Mouse (Mus musculus) heart, postnatal 10 days (tissue): ENCODE measurements around the gene Faf2. TPM values are rescaled to one million over a fixed set of nuclear protein-coding genes. Genes with fewer than 3 reads are reported as not detected.
"Not testable (repeated sequence)": the region's sequence is repeated elsewhere in the genome, so short reads cannot be mapped to it uniquely, and the experiment has no call there.

Experiments
- DNase-seq, 2 experiments: peaks; one replicate each; pipeline ENCODE4 v3.0.0; 2021
- intact Hi-C: fragments of 180-260 bp; cut with DNase I; formaldehyde crosslinking; loops from one replicate; pipeline ENCODE4 v1.15.1; 2025
- total RNA-seq, 2 experiments: library from RNA; stranded (reverse); gene quantifications; 2 replicates each; pipeline ENCODE4 v1.2.3; 2021

The Faf2 gene
- total RNA-seq, 2 experiments from 2014 or later, result 30.9 to 33.1 TPM

DNA sequence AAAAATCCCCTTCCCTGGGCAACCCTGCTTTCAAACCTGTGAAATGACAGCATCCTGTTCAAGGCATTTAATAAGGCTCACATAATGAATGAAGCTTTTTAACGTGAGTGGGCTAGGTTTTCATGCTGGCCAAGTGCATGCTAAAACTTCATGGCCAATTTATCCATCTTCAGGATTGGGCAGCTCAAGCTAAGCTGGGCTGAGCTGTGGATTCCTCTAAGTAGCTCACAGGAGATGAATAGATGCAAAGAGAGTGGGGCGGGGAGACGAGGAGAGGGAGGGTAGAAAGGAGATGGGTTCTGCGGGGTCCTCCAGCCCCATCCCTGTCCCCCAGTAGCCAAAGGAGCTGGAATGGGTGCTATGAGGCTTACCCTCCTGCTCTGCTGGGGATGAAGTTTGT, 17.4 kb upstream of the Faf2 start:
- intact Hi-C loops, result no loop called here

DNA sequence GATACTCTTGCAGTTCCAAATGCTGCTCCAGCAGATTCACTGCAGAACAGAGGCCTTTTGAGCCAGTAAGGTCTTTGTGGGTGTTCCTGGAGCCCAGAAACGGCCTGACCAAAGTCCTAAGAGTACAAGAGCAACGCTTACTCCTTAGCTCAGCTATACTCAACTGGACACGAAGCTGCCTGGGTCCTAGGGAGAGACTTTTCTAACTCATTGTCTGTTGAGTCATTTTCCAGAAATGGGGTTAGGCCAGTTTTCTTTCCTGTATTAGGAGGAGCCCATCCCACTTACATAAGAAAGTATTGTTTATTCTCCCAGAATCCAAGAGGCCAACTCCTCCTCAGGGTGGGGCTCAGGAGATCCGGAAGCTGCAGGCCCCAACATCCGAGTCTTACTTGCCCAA, 16.2 kb upstream of the Faf2 start:
- intact Hi-C loops, result no loop called here
- no peak for DNase-seq

More for the DNA sequence above, 17.4 kb upstream of the Faf2 start:
- DNase-seq, result no peak

DNA sequence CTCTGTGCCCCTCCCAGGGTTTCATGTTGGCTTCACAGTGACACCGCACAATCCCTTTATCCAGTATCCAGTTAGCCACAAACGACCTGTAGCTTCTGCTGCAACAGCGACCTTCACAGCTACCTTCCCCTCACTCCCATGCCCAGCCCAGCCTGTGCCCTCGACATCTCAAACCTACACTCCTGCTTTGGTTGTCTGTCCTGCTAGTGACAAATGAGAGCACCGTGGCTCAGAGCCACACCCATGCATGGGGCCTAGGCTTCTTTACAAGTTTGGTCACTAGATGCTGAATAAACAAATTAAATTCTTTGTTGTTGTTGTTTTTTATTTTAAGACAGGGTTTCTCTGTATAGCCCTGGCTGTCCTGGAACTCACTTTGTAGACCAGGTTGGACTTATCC, 14.4 kb upstream of the Faf2 start:
- intact Hi-C loops, result no loop called here
- DNase-seq, result no peak

- intact Hi-C loops, result no loop called here
- no peak for DNase-seq
These were observed 13.6 kb upstream of the Faf2 start for GRCm38 (mm10) chr13:54608002-54608401.

DNA sequence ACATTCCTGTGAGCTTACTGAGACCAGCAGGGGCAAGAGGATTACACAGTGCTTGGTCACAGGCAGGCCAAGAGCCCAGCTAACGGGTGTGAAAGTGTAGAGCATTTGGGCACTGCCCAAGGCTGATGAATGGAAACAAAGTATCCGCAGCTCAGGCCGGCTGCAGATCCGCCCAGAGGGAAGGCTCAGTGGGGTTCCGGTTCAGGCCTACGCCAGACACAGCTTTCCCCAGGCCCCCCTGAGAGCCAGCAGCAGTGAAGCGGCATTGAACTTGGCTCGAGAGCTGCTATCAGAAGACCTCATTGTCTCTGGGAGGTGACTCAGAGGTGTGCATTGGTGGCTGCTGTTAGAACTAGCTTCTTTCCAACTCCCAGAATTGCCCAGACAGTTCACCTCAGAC, 12.9 kb upstream of the Faf2 start:
- intact Hi-C loops, result no loop called here
- DNase-seq, result peak; percentile 33 to 40

- intact Hi-C loops, result no loop called here
- no peak for DNase-seq
These were observed 12.3 kb upstream of the Faf2 start for GRCm38 (mm10) chr13:54609301-54609700.

DNA sequence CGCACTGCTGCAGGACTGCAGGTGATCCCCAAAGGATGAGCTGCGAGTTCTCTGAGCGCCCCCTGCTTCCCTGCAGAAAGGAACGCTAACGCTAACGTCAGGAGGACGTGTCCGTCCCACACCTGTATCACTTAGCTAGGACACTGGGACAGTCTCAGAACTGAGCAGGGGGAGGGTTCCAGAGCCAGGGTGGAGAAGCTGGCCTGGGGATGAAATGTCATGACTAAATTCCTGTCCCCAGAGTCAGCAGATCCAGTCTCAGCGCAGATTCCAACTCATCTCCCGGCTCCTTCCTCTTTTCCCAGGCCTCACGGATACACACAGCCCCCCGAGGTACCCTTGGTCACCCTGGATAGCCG, 11.0 kb upstream of the Faf2 start:
- intact Hi-C loops, result no loop called here
- DNase-seq, result no peak

DNA sequence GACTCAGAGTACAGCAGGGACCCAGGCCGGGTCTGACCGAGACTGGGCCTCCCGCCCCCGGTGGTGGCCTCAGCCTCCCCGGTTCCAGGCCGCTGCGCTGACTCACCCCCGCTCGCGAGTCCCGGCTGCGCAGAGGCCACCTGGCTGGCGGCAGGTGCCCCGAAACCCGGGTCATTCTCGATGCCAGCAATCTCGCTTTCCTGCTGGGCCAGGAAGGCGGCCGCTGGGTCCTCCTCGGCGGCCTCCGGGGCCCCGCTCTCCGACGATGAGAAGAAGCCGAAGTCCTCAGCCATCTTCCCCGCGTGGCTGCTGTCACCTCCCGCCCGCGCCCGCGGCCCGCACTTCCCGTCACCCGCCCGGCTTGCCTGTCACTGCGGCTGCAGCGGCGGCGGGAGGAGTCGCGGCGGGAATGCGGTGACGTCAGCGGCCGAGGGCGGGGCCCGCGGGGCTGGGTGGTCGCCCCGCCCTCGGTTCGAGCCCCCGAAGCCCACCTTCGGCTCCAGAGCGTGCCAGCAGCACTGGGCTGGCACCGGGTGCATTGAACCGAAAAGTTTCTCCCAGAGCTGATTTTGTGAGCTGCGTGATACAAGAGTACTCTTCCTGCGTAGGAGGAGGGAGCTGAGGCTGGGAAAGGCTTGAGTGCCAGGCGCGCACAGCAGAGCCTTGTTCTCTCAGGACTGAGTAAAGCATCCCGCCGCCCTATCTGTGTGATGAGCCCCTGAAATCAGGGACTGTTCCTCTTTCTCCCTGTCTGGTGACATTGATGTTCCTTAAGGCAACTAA, 10.4 kb upstream of the Faf2 start, which contains the start of gene Cltb:
Gene Cltb, minus strand, starts transcription at position 373 of the 783 bp plus-strand sequence.
- intact Hi-C loops, result no loop called here
- DNase-seq, result peak; percentile 91 to 94

DNA sequence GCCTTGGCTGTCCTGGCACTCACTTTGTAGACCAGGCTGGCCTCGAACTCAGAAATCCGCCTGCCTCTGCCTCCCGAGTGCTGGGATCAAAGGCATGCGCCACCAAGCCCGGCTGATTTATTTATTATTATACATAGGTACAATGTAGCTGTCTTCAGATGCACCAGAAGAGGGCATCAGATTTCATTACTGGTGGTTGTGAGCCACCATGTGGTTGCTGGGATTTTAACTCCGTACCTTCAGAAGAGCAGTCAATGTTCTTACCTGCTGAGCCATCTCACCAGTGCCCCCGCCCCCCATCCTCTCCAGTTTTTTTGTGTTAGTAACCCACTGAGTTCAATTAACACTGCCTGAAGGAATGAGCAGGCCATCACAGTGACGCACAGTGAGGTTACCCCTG, 8.4 kb upstream of the Faf2 start:
- intact Hi-C loops, DNase-seq: not testable (repeated sequence)

GRCm38 (mm10) chr13:54616307-54616706, 5.3 kb upstream of the Faf2 start:
- intact Hi-C loops, result no loop called here
- DNase-seq, result no peak

DNA sequence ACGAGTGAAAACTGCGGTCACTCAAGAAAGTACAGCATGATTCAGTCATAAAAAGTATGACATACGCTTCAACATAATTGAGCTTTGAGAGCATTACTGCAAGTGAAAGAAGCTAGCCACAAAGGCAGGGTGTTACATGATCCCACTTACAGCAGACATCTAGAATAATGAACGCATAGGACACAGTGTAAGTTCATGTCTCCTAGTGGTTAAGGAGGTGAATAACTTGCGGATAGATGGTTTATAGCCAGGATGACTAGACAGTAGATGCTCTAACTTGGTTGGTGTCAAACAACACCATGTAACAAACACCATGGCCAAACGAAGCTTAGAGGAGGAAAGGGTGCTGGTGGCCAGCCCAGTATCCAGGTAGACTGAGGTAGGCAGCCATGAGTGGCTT, 4.6 kb upstream of the Faf2 start:
- intact Hi-C loops, result no loop called here
- DNase-seq, result no peak

DNA sequence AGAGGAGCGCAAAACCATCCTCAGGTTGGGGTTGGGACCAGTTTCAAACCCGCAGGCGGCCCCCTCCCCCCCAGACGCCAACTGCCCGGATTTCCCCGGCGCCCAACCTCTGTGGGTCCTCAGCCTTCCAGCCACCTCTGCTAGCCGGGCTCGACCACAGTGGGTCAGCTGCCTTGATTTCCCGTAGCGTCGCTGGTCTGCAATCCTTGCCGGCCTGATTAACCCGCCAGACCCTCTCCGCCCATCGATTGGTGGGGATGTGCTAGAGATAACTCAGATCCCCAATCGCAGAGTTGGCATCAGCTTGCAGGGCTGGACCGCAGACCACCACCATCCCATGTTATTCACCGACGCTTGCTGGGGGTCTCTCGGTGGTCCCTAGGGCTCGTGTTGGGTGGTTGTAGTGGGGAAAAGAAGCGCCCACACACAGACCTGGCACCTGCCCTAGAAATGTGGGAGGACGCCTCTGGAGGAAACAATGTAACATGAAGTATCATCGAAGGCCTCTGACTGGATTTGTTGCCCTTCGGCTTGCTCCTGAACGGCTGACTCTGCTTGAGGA, 457 bp downstream of the Faf2 start:
- DNase-seq, result peak in 1 of 2 experiments; percentile 29
- intact Hi-C loops, result loop anchor here (2.0 to 5.0 kb wide), 4 partner anchors 45 to 155 kb away; partner anchors contain the start of genes 4833439L19Rik, Arl10 and Thoc3

DNA sequence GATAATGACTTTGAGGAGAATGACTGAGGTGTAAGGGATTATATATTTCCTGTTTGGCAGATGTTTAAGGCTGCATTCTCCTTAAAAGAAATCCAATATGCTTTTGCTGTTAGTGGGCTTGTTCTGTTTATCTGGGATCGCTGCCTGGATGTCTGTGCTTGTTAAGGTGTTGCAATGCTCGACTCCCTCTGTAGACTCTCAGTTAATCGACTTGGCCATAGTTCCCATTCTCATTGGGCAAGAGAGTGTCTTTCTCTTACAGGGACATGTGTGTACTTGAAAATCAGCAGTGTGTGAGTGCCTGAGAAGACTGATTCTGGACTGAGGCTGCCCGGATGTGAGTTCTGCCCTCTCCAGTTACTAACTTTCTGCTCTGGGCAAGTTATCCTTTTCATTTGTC, 7.5 kb downstream of the Faf2 start:
- intact Hi-C loops, result no loop called here
- DNase-seq, result no peak

DNA sequence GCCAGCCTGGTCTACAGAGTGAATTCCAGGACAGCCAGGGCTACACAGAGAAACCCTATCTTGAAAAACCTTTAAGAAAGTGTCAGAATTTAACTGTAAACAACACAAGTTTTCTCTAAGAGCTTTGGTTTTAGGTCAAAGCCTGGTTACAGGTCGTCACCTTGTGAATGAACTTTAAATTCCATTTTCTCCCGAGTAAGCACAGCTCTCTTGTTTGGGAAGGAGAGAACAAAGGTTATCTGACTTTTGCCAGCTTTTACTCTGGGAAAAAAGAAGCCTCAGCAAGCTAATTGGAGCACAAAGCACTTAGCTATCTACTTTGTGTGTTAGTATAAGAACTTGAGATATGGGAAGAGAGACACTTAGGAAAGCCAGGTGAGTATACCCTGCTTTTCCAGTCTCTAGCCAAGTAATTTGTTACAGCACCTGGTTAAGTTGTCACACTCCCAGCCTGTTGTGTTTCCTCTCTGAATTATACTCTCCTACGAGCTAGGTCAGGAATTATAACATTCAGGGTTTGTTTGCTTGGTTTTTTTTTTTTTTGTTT, 11.2 kb downstream of the Faf2 start:
- intact Hi-C loops, result no loop called here

DNA sequence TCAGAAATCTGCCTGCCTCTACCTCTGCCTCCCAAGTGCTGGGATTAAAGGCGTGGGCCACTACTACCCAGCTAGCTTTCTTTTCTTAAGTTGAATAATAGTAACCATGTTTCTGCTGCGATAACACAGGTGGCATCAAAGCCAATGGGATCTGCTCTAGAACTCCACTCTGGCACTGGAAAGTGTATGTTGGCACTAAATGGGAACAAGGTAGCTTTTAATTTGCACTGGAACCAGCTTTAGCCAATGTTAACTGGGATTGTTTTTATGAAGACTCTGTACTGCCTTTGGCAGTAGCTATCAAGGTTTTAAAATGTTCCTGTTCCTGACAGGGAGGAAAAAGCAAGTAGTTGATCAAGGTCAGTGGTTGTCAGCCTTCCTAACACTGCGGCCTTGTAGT, 13.4 kb downstream of the Faf2 start:
- no peak for DNase-seq
- intact Hi-C loops, result no loop called here

More for the DNA sequence above, 11.2 kb downstream of the Faf2 start:
- DNase-seq, result no peak

DNA sequence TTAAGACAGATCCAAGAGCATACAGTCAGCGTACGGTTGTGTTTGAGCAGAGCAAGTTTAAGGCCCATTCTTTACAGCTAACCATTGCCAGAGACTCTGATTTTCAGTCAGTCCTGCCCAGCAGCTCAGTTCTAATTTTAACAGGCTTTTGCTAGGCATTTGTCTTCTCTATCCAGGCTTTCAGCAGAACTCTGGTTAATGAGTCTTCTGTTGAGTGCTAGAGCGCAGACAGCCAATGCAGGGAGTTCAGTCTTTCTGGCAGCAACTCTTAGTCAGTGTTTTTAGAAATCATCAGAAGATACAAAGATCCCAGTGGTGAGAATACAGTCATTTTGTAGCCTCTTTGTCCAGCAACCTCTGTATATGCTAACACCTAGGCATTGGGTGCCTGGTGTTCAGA, 28.9 kb downstream of the Faf2 start:
- intact Hi-C loops, result no loop called here
- DNase-seq, result no peak

GRCm38 (mm10) chr13:54660877-54661276, 39.3 kb downstream of the Faf2 start:
- intact Hi-C loops, result no loop called here
- no peak for DNase-seq

DNA sequence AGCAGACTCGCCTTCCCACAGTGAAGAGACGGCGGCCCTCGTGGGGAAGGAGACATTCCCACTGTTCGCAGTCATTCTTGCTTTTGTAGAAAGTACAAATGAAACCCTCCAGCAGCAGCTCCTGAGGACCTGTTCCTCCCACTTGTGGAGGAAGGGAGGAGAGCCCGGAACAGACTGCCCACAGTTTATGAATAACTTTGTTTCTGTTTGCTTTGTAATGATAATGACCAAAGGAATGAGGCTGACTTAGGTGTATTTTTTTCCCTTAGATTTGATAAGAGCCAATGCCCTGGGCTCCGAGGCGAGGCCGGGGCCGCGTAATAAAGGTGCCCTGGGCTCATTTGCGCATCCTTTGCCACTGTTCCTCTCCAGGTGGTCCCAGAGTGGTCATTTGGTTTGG, 39.8 kb downstream of the Faf2 start:
- intact Hi-C loops, result no loop called here
- DNase-seq, result no peak

- intact Hi-C loops, result no loop called here
- DNase-seq, result no peak
These were observed 42.4 kb downstream of the Faf2 start for GRCm38 (mm10) chr13:54663999-54664398.

DNA sequence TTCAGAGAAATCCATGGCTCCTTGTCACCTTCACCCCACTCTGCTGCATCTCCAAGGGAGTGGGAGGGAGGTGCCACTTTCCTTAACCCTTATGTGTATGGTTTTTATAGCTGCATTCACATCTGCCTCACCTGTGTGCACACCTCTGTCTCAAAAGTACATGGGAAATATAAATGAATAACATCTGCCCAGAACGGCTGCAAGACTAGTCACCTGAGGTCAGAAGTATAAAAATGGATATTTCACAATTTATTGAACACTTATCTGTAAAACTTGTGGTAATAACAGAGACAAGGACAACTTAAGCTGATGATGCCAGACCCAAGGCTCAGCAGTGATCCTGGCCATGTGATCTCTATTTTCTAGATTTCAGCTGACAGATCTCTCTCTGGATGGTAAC, 42.9 kb downstream of the Faf2 start:
- intact Hi-C loops, result no loop called here
- no peak for DNase-seq

GRCm38 (mm10) chr13:54665062-54665461, 43.5 kb downstream of the Faf2 start:
- intact Hi-C loops, result no loop called here
- no peak for DNase-seq

- intact Hi-C loops, result no loop called here
- no peak for DNase-seq
These were observed 48.9 kb downstream of the Faf2 start for GRCm38 (mm10) chr13:54670491-54670890.
